Mouse (Mus musculus) stomach, postnatal 0 days (tissue): Measurements from ENCODE around the gene Tctn1.

Experiments used
- CTCF ChIP-seq: IDR thresholded peaks from 2 replicates; pipeline ENCODE4 v1.5.1; 2016; ENCODE audit warnings: antibody characterized with exemption, low read depth, mild to moderate bottlenecking, moderate library complexity
- EP300 ChIP-seq: optimal IDR thresholded peaks from 2 replicates; pipeline ENCODE3; 2016; ENCODE audit warnings: antibody characterized with exemption

DNA sequence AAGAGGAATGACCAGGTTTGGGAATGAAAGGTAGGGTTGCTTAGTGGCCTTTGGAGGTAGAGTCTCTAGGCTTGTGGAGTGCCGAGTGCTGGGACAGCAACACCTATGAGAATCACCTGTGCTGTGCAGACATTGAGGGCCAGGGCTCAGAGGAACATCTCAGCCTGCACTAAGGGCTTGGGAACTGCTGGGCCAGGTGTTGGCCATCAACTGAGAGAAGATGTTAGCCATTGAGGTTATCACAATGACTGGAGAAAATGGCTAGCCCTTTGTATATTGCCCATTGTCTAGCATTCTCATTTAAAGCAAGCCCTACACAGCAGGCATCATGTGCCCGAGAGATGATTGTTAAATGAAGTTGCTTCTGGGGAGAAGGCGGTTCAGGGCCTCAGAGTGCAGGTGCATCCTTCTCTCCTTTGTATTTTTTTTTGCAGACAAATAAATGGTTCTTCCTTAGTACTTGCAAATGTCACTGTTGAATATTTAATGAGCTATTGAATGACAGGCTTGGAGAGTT is 30.0 kb upstream of the Tctn1 start:
- no peak for TF ChIP-seq CTCF
- TF ChIP-seq EP300, result no peak
